Mouse (Mus musculus): Measurements from ENCODE around the gene Fam162a. TPM values are rescaled to one million over a fixed set of nuclear protein-coding genes. Genes with fewer than 3 reads are reported as not detected.
"Not testable (repeated sequence)": the region's sequence is repeated elsewhere in the genome, so short reads cannot be mapped to it uniquely, and the experiment has no call there.

Fam162a gene
- polyA plus RNA-seq, 1 experiment: 363 TPM

GRCm38 (mm10) chr16:36016335-36016734, 55.1 kb downstream of the Fam162a start:
- TF ChIP-seq MAX (IDR thresholded peaks at IDR 0.05; ENCODE audit: low read depth): no peak
- no peak for TF ChIP-seq TCF12 (IDR thresholded peaks at IDR 0.05; ENCODE audit: insufficient read depth, poor library complexity, severe bottlenecking)
- TF ChIP-seq MYOD1 (IDR thresholded peaks at IDR 0.05; ENCODE audit: control insufficient read depth in 1 of 3, insufficient read length in 2 of 3, low read depth in 2 of 3): no peak
- no peak for TF ChIP-seq SRF (IDR thresholded peaks at IDR 0.05; ENCODE audit: control insufficient read depth, insufficient read length, low read depth)
- no peak for TF ChIP-seq MYOG (IDR thresholded peaks at IDR 0.05; ENCODE audit: control insufficient read depth in 1 of 3, insufficient read depth in 1 of 3, insufficient read length in 2 of 3, low read depth in 2 of 3)
- TF ChIP-seq CEBPB (IDR thresholded peaks at IDR 0.05; ENCODE audit: insufficient read depth, poor library complexity, severe bottlenecking): no peak
- no peak for TF ChIP-seq TCF3 (IDR thresholded peaks at IDR 0.05; ENCODE audit: insufficient read length, low read depth)
- TF ChIP-seq USF1 (IDR thresholded peaks at IDR 0.05; ENCODE audit: low read depth): no peak
- no peak for TF ChIP-seq E2F4 (IDR thresholded peaks at IDR 0.05; ENCODE audit: insufficient read depth)
- TF ChIP-seq REST (IDR thresholded peaks at IDR 0.05; ENCODE audit: insufficient read depth, insufficient read length): no peak
- TF ChIP-seq POLR2A (IDR thresholded peaks at IDR 0.05; ENCODE audit: insufficient read length, low read depth): no peak
- TF ChIP-seq POLR2AphosphoS2 (IDR thresholded peaks at IDR 0.05; ENCODE audit: insufficient read length, low read depth): no peak
- H3K4me3 ChIP-seq: no peak overlapping the region
- H3K27me3 ChIP-seq (ENCODE audit: control insufficient read depth, insufficient read depth, insufficient read length): no peaks in the 10 kb centered on the region
- H3K79me2 ChIP-seq (ENCODE audit: control insufficient read depth, insufficient read depth): no peaks in the 10 kb centered on the region
- H3ac ChIP-seq (ENCODE audit: control insufficient read depth, insufficient read length): no peak overlapping the region
- peaks cover 42% of the 10 kb centered on the region for H3K36me3 ChIP-seq (ENCODE audit: control insufficient read depth, insufficient read depth)
- H3K4me2 ChIP-seq (ENCODE audit: low read depth): no peak overlapping the region

DNA sequence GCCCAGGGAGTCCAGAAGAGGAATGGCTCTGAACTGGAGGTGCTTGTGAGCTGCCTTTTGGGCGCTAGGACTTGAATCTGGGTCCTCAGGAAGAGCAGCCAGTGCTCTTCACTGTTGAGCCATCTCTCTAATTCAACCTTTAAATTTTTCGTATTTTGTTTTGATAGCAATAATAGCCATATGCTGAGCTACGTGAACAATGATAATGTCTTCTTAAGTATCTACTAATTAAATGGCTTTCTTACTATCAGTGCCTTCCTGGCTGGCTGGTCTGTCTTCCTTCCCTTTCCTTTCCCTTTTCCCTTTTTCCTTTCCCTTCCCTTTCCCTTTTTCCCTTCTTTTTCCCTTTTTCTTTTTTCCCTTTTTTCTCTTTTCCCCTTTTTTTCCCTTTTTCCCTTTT, 63.0 kb downstream of the Fam162a start:
- Histone ChIP-seq H3ac (ENCODE audit: control insufficient read depth, insufficient read length) (no peak overlapping the region), H3K4me3 (no peak overlapping the region), H3K36me3 (ENCODE audit: control insufficient read depth, insufficient read depth) (peaks cover 25% of the 10 kb centered on the region), H3K79me2 (ENCODE audit: control insufficient read depth, insufficient read depth) (no peaks in the 10 kb centered on the region), H3K27me3 (ENCODE audit: control insufficient read depth, insufficient read depth, insufficient read length) (no peaks in the 10 kb centered on the region), H3K4me2 (ENCODE audit: low read depth) (no peak overlapping the region)
- TF ChIP-seq MYOD1 (IDR thresholded peaks at IDR 0.05; ENCODE audit: control insufficient read depth in 1 of 3, insufficient read length in 2 of 3, low read depth in 2 of 3) (no peak), TCF3 (IDR thresholded peaks at IDR 0.05; ENCODE audit: insufficient read length, low read depth) (no peak), CEBPB (IDR thresholded peaks at IDR 0.05; ENCODE audit: insufficient read depth, poor library complexity, severe bottlenecking) (no peak), POLR2AphosphoS2 (IDR thresholded peaks at IDR 0.05; ENCODE audit: insufficient read length, low read depth) (no peak), TCF12 (IDR thresholded peaks at IDR 0.05; ENCODE audit: insufficient read depth, poor library complexity, severe bottlenecking) (no peak), SRF (IDR thresholded peaks at IDR 0.05; ENCODE audit: control insufficient read depth, insufficient read length, low read depth) (no peak), REST (IDR thresholded peaks at IDR 0.05; ENCODE audit: insufficient read depth, insufficient read length) (no peak), MYOG (IDR thresholded peaks at IDR 0.05; ENCODE audit: control insufficient read depth in 1 of 3, insufficient read depth in 1 of 3, insufficient read length in 2 of 3, low read depth in 2 of 3) (no peak), MAX (IDR thresholded peaks at IDR 0.05; ENCODE audit: low read depth) (no peak), E2F4 (IDR thresholded peaks at IDR 0.05; ENCODE audit: insufficient read depth) (no peak), POLR2A (IDR thresholded peaks at IDR 0.05; ENCODE audit: insufficient read length, low read depth) (no peak), USF1 (IDR thresholded peaks at IDR 0.05; ENCODE audit: low read depth) (no peak)

DNA sequence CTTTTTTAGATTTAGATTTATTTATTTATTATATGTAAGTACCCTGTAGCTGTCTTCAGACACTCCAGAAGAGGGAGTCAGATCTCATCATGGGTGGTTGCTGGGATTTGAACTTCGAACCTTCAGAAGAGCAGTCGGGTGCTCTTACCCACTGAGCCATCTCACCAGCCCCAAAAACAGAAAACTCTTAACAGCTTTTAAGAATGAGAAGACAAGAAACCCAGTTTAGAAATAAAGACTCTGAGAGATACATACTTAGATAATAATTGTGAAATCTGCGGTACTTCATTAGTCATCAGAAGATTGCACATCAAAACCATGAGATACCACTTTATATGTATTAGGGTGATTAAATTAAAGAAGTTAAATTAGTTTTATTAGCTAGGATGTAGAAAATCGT, 72.5 kb downstream of the Fam162a start:
- H3K4me3 ChIP-seq; H3K4me2 ChIP-seq (ENCODE audit: low read depth); H3K27me3 ChIP-seq (ENCODE audit: control insufficient read depth, insufficient read depth, insufficient read length); H3ac ChIP-seq (ENCODE audit: control insufficient read depth, insufficient read length); H3K36me3 ChIP-seq (ENCODE audit: control insufficient read depth, insufficient read depth): not testable (repeated sequence)
- H3K79me2 ChIP-seq (ENCODE audit: control insufficient read depth, insufficient read depth): peaks cover 52% of the 10 kb centered on the region

Other genes with a start within 250 kb of the Fam162a start
- 0.23 TPM for gene Parp14, start 200.1 kb downstream of the Fam162a start, polyA plus RNA-seq (2012; fragmentation: generic; extraction: Trizol)
- 1.2 TPM for gene Parp9, start 133.1 kb downstream of the Fam162a start, polyA plus RNA-seq (2012; fragmentation: generic; extraction: Trizol)
- 0.83 TPM for gene Dtx3l, start 132.4 kb downstream of the Fam162a start, polyA plus RNA-seq (2012; fragmentation: generic; extraction: Trizol)
- 14.8 TPM for gene Kpna1, start 92.8 kb downstream of the Fam162a start, polyA plus RNA-seq (2012; fragmentation: generic; extraction: Trizol)
- gene Wdr5b, start 30.4 kb downstream of the Fam162a start, polyA plus RNA-seq (2012; fragmentation: generic; extraction: Trizol): 1.9 TPM
- gene Ccdc58, start 91 bp upstream of the Fam162a start, polyA plus RNA-seq (2012; fragmentation: generic; extraction: Trizol): 41.8 TPM
- not detected for gene Csta1, start 59.6 kb upstream of the Fam162a start, polyA plus RNA-seq (2012; fragmentation: generic; extraction: Trizol)
- not detected for gene Stfa2l1, start 85.2 kb upstream of the Fam162a start, polyA plus RNA-seq (2012; fragmentation: generic; extraction: Trizol)
- gene Gm5483, start 112.6 kb upstream of the Fam162a start, polyA plus RNA-seq (2012; fragmentation: generic; extraction: Trizol): not detected
- gene Gm5416, start 138.8 kb upstream of the Fam162a start, polyA plus RNA-seq (2012; fragmentation: generic; extraction: Trizol): not detected
- gene 2010005H15Rik, start 149.9 kb upstream of the Fam162a start, polyA plus RNA-seq (2012; fragmentation: generic; extraction: Trizol): not detected
- gene Stfa1, start 205.4 kb upstream of the Fam162a start, polyA plus RNA-seq (2012; fragmentation: generic; extraction: Trizol): not detected

Measured in myocyte (in vitro differentiated cells).